Mouse (Mus musculus) ovary, postnatal 10 days (tissue): ENCODE data around the gene Trp53bp2.

Source experiments
- DNase-seq: peaks from one replicate; pipeline ENCODE4 v3.0.0; 2022; ENCODE audit warnings: low spot score

Gene Trp53bp2

GRCm38 (mm10) chr1:182460291-182461244 is 51.6 kb downstream of the Trp53bp2 start:
- no peak for DNase-seq

DNA sequence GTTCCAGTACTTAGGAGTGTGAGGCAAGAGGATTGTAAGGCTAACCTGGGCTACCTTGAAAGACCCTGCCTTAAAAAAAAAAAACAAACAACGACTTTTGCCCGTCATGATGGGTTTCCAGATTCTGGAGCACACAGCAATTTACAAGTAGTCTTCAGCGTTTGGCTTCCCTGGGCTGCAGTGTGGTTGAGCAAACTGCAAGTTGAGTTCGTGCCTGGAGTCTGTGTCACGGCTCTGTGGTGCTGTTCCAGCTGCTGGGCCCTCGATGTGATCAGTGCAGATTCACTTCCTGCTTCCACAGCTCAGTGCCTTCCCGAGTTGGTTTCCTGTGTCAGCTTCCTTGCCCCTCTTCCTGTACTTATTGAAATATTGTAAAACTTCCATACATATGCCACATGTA is 52.3 kb downstream of the Trp53bp2 start:
- no peak for DNase-seq

GRCm38 (mm10) chr1:182461813-182462212 is 52.8 kb downstream of the Trp53bp2 start:
- no peak for DNase-seq

DNA sequence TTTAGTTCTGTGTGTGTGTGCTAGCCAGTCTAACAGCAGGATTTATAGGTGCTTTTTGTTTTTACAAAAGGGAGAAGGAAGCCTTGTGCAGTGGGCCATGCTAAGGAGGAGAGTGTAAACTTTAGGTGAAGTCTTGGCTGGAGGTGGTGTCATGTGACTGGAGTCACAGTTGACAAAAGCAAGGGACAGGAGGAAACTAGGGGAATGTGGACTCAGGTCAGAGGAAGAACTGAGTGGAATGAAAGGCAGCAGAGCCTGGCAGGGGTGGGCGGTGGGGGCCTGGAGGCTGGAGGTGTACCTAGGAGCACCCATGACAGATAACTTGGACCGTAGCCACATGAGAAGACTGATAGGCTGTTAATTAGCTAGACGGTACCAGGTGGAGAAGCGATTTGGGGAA is 56.3 kb downstream of the Trp53bp2 start:
- no peak for DNase-seq

DNA sequence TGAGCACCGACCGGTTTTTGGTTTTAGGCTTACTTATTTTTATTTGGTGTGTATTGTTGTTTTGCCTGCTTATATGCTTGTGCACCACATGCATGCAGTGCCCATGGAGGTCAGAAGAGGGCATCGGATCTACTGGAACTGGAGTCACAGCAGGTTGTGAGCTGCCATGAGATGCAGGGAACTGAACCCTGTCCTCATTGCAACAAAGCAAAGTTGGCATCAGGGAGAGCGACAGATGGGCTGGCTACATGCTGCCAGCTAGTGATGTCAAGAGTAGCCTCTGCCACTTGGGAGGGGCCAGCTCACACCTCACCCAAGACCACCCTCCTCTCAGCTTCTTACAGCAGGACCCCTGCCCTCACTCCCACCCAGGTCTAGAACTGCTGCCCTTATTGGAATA is 57.0 kb downstream of the Trp53bp2 start:
- no peak for DNase-seq

DNA sequence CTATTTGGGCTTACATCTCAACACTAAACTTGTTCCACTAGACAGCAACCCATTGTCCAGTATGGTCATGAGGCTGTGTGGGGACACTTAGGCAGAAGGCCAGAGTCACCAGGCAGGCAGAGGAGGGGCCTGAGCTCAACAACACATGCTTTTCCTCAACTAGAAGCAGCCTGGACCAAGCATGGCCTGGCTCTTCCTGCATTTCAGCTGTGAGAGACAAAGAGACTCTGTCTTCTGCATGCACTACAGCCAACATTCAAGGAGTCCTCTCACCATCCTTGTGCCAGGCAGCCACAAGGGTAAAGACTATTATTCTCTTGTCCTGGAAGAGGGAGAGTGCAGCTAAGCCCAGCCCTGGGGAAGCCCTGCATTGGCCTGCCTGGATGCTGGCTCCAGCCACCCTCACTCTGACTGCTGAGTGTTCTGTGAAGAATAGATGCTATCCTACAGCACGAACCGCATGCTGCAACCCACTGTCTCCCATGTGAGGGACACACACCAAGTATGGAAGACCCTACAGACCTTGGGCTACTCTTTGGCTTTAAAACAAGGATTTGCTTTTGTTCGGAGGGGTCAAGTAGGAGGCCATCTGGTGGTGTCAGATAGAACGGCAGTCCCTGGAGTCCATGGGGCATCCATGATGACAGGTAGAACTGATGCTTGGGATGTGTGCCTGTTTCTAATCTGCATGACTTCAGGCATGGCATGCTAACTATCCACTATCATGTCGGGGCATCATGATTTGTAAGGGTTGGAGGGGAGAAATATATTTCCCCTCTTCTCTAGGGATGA is 66.2 kb downstream of the Trp53bp2 start:
- DNase-seq, result no peak

- DNase-seq, result no peak
Measured at GRCm38 (mm10) chr1:182478935-182479334, 70.0 kb downstream of the Trp53bp2 start.

DNA sequence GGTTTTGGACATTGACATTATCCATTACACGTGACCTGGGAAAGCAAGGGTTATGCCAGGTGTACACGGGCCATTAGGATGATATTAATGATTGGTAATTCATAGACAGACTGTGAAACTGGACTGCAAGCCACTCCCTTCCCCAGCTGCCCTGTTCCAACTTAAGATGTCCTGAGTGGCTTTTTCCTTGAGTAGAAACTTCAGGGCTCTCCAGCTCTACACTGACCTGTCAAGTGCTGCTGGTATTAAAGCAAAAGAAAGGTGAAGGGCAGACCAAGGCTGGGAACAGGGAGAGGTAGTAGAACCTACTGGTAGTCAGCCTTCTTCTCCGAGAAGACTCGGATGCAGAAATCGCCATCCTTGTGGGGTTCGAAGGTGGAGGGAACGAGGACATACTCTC is 72.2 kb downstream of the Trp53bp2 start:
- no peak for DNase-seq

- DNase-seq, result no peak
Measured at GRCm38 (mm10) chr1:182481646-182482295, 72.8 kb downstream of the Trp53bp2 start.

DNA sequence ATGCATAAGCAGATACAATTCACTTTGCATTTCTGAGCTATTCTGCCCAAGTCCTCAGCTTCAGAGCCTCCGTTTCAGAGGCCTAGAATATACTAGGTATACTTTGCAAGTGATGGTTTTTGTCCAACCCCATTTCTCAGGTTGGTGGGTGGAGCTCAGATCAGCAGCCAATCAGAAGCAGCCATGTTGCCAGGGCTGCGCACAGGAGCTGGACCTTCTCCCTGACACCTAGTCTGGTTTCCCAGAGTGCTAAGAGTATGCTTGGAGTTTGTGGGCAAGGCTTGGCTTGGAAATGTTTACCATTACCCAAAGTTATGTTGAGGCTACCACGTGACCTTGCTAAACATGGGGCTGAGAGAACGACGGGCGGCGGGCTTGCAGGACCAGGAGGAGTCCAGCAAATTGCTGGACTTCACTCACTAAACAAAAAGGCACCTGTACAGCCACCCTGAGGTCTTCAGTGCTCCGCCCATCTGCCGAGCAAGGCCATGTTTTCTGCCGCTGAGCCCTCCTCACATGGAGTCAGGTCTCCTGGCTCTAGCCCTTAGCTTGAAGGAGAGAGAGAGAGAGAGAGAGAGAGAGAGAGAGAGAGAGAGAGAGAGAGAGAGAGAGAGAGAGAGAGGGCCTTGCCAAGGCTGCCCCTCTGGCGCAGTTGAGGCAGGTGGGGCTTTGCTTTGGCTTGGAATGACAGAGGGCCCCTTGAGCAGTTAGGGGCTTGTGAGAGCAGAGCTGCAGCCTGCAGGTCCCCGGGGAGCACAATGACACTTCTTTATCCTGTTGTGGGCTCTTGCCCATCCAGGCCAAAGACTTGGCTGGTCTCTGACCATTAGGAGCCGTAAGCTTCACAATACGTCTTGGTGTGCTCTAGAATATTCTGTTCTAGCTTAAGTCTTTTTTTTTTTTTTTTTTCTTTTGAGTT is 74.3 kb downstream of the Trp53bp2 start:
- no peak for DNase-seq

- no peak for DNase-seq
Measured at GRCm38 (mm10) chr1:182483910-182484274, 74.9 kb downstream of the Trp53bp2 start.

GRCm38 (mm10) chr1:182488503-182488902 is 79.5 kb downstream of the Trp53bp2 start:
- no peak for DNase-seq

GRCm38 (mm10) chr1:182489803-182490452 is 81.0 kb downstream of the Trp53bp2 start:
- peak; percentile 75 for DNase-seq

DNA sequence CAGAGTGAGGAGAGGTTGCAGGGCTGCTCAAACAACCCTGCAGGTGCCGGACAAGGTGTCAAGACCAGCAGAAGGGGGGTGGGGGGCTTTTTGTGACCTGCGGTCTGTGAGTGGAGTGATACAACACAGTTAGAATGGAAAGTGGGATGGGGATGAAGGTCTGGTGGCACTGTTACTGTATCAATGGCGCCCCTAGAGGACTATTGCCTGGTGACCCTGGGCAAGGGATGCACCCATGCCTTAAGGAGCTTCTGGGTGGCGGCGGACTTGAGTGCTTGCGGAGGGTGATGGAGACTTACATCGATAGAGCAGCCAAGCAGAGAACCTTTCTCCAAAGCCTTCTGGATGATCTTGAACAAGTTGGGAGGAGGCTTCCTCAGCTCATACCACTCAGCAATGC is 81.6 kb downstream of the Trp53bp2 start:
- DNase-seq, result no peak

GRCm38 (mm10) chr1:182491839-182492238 is 82.9 kb downstream of the Trp53bp2 start:
- DNase-seq, result no peak

- no peak for DNase-seq
Measured at GRCm38 (mm10) chr1:182494285-182495145, 85.5 kb downstream of the Trp53bp2 start.

DNA sequence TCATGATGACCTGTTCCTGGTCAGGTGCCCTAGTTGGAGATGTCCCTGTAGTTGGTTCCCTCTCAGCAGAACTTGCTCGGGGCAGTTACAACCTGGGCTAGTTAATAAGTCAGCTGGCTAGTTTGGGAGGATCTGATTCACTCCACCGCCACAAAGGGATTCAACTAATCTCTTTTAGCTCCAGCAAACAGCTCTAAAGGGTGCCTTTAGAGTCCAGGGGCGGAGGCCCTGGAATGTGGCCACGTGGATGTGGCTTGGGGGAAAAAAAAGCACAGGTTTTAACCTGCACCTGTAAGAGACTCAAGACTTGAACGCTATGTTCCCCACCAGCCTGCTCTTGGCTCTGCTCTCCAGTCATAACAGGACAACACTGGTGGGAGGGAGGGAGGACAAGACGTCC is 87.7 kb downstream of the Trp53bp2 start:
- no peak for DNase-seq

DNA sequence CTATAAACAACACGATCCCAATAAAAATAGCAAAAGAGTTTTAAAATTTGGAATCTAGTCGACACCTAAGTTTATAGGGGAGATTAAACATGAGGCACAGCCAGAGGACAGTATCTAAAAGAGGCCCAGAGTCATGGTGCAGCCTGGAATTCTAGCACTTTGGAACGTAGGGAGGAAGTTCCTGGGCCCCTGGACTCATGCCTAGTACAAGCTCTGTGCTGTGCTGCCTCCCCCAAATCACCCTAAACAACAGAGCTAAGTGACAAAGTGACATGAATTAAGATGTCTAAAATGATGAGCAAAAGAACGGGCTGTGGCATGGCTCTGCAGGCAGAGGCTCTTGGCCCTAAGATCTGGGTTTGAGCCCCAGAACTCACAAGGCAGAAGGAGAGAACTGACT is 88.8 kb downstream of the Trp53bp2 start:
- no peak for DNase-seq

GRCm38 (mm10) chr1:182499443-182500089 is 90.6 kb downstream of the Trp53bp2 start:
- DNase-seq, result no peak
